Mouse (Mus musculus) heart, adult 2 months (tissue): ENCODE measurements around the gene Scgb1b20. TPM values are rescaled to one million over a fixed set of nuclear protein-coding genes. Genes with fewer than 3 reads are reported as not detected.
"Not testable (repeated sequence)": the region's sequence is repeated elsewhere in the genome, so short reads cannot be mapped to it uniquely, and the experiment has no call there.

ENCODE experiments used
- DNase-seq, 2 experiments: peaks; one replicate each; pipeline ENCODE4 v3.0.0; 2021
- H3K27ac ChIP-seq: fragments of 200-600 bp; 2 replicates; pipeline ENCODE4 v1.8.1; 2022
- H3K27me3 ChIP-seq: fragments of 200-500 bp; 2 replicates; pipeline ENCODE4 v1.6.1; 2012; ENCODE audit warnings: mild to moderate bottlenecking, low read length, inconsistent platforms, mixed read lengths; ENCODE audit not compliant: control insufficient read depth, insufficient read depth
- H3K36me3 ChIP-seq: fragments of 200-500 bp; 2 replicates; pipeline ENCODE4 v1.6.1; 2012; ENCODE audit warnings: low read length, inconsistent platforms; ENCODE audit not compliant: control insufficient read depth, insufficient read depth
- H3K4me1 ChIP-seq: fragments of 200-500 bp; 2 replicates; pipeline ENCODE4 v1.6.1; 2011; ENCODE audit warnings: low read length; ENCODE audit not compliant: control insufficient read depth, insufficient read depth
- H3K4me3 ChIP-seq: fragments of 200-600 bp; 2 replicates; pipeline ENCODE4 v1.8.1; 2022
- H3K79me2 ChIP-seq: fragments of 200-500 bp; replicated peaks from 2 replicates; pipeline ENCODE4 v1.6.1; 2012; ENCODE audit warnings: mild to moderate bottlenecking, inconsistent platforms, low read length, moderate library complexity, mixed read lengths; ENCODE audit not compliant: control insufficient read depth, insufficient read depth
- H3K9ac ChIP-seq: fragments of 200-500 bp; 2 replicates; pipeline ENCODE4 v1.6.1; 2012; ENCODE audit warnings: low read depth, mild to moderate bottlenecking, control low read depth, inconsistent platforms, low read length, mixed read lengths
- CTCF ChIP-seq: fragments of 200-600 bp; IDR thresholded peaks from 2 replicates; pipeline ENCODE4 v1.8.1; 2022; ENCODE audit warnings: antibody characterized with exemption, mild to moderate bottlenecking, moderate library complexity
- EP300 ChIP-seq: fragments of 200-500 bp; IDR thresholded peaks from 2 replicates; pipeline ENCODE4 v1.6.1; 2011; ENCODE audit warnings: low read depth, low read length, control low read depth; ENCODE audit not compliant: insufficient read depth
- POLR2A ChIP-seq: fragments of 200-500 bp; IDR thresholded peaks from 2 replicates; pipeline ENCODE4 v1.6.1; 2011; ENCODE audit warnings: mild to moderate bottlenecking, low read depth, low read length, control low read depth; ENCODE audit not compliant: insufficient read depth
- WGBS: fragments of 180-500 bp; shearing (Covaris S2); methylation state at CpG from one replicate; pipeline ENCODE4 v1.1.7; 2018; 5-methylcytosine and 5-hydroxymethylcytosine counted together
- intact Hi-C: fragments of 180-260 bp; cut with DNase I; formaldehyde crosslinking; loops from one replicate; pipeline ENCODE4 v1.15.1; 2025
- long read RNA-seq: library from polyadenylated mRNA; stranded (forward); transcript quantifications from one replicate; pipeline ENCODE4 v2.0.0, GENCODE M21; 2021
- polyA plus RNA-seq: library from polyadenylated mRNA; depleted of rRNA; stranded (reverse); fragments of >200 nt; gene quantifications from 2 replicates; pipeline ENCODE4 v1.2.3, GENCODE M21; 2012; rRNA removed
- total RNA-seq, 2 experiments: library from RNA; stranded (reverse); gene quantifications; 2 replicates each; pipeline ENCODE4 v1.2.3; 2021

Gene Scgb1b20
- total RNA-seq: not detected
- polyA plus RNA-seq: not detected in 2 replicates
- long read RNA-seq: 0 reads

DNA sequence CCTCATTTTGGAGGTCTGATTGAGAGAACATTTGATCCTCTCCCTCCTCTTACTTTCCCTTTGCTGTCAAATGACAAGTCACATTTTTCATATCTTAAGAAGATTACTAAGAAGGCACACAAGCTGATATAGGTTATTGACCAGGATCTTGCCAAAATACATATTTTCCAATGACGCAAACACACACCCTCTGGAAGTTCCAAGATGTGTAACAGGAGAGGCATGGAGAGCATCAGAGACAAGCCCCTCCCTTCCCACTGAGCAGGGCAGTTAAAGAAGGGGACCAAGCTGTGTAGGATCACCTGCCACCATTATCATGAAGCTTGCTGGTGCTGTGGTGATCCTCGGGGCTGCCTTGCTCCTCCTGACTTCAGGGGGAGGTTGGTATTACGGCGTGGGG lies at the start of gene Scgb1b20:
Gene Scgb1b20 (plus strand): TSS at position 301 of the 400 bp plus-strand sequence.
- H3K4me1 ChIP-seq, H3K27ac ChIP-seq, H3K36me3 ChIP-seq, DNase-seq, H3K79me2 ChIP-seq, H3K9ac ChIP-seq, H3K4me3 ChIP-seq, H3K27me3 ChIP-seq, intact Hi-C loops: not testable (repeated sequence)
- WGBS: 67% methylated on average over 4 of the region's 4 CpGs

- H3K27ac ChIP-seq, H3K27me3 ChIP-seq, H3K79me2 ChIP-seq, H3K36me3 ChIP-seq, intact Hi-C loops, H3K4me3 ChIP-seq, H3K9ac ChIP-seq, DNase-seq, H3K4me1 ChIP-seq: not testable (repeated sequence)
- 70% methylated on average over 2 of the region's 2 CpGs for WGBS
Measured at GRCm38 (mm10) chr7:33366222-33366621, 6.8 kb upstream of the Scgb1b20 start, which contains the start of gene Scgb2b20. Scgb2b20 (minus strand) TSS chr7:33366322.

- H3K9ac ChIP-seq, H3K27me3 ChIP-seq, DNase-seq, H3K4me1 ChIP-seq, H3K4me3 ChIP-seq, H3K36me3 ChIP-seq, intact Hi-C loops, H3K79me2 ChIP-seq, H3K27ac ChIP-seq: not testable (repeated sequence)
Measured at GRCm38 (mm10) chr7:33399749-33400148, 26.7 kb downstream of the Scgb1b20 start.

- 59% methylated on average over 1 of the region's 1 CpGs for WGBS
Measured at GRCm38 (mm10) chr7:33401650-33402049, 28.6 kb downstream of the Scgb1b20 start.

DNA sequence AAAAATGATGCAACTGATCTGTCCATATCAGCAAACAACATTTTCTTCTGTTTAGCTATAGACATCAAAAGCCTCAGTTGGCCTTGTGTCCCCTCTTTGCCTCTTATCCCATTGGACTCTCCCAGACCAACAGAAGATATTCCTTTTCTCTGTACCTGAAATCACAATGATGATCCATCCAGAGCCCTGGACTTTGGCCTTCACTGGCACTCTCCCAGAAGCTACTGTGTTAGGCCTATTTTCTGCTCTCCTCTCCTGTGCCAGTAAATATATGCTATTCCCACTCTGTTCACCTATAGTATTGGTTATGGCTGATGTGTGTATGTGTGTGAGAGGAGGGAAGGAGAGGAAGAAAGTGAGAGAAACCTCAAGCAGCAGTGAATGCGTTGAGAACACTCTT lies 36.6 kb downstream of the Scgb1b20 start:
- H3K27ac ChIP-seq, H3K4me1 ChIP-seq, H3K9ac ChIP-seq, DNase-seq, H3K36me3 ChIP-seq, H3K27me3 ChIP-seq, H3K4me3 ChIP-seq, intact Hi-C loops, H3K79me2 ChIP-seq: not testable (repeated sequence)
- 28% methylated on average over 1 of the region's 1 CpGs for WGBS

More at GRCm38 (mm10) chr7:33401650-33402049, 28.6 kb downstream of the Scgb1b20 start:
- H3K4me1 ChIP-seq: no peaks in the 10 kb centered on the region
- no peak overlapping the region for H3K4me3 ChIP-seq
- no peaks in the 10 kb centered on the region for H3K79me2 ChIP-seq
- no peak for DNase-seq
- intact Hi-C loops: no loop called here
- no peak overlapping the region for H3K9ac ChIP-seq
- TF ChIP-seq POLR2A (no peak), CTCF (no peak), EP300 (no peak)
- no peak overlapping the region for H3K27ac ChIP-seq
- H3K36me3 ChIP-seq: no peaks in the 10 kb centered on the region
- H3K27me3 ChIP-seq: no peaks in the 10 kb centered on the region

Other genes with a start within 250 kb of the Scgb1b20 start
- not detected for gene Scgb2b18, start 199.4 kb upstream of the Scgb1b20 start, total RNA-seq
- not detected in 2 replicates for gene Scgb2b18, start 199.4 kb upstream of the Scgb1b20 start, polyA plus RNA-seq
- not detected for gene Scgb1b18, start 187.7 kb upstream of the Scgb1b20 start, total RNA-seq
- not detected in 2 replicates for gene Scgb1b18, start 187.7 kb upstream of the Scgb1b20 start, polyA plus RNA-seq
- not detected for gene Scgb2b19, start 92.9 kb upstream of the Scgb1b20 start, total RNA-seq
- gene Scgb2b19, start 92.9 kb upstream of the Scgb1b20 start, polyA plus RNA-seq: not detected in 2 replicates
- not detected for gene Scgb1b19, start 85.9 kb upstream of the Scgb1b20 start, total RNA-seq
- not detected in 2 replicates for gene Scgb1b19, start 85.9 kb upstream of the Scgb1b20 start, polyA plus RNA-seq
- gene Scgb2b20, start 6.9 kb upstream of the Scgb1b20 start, total RNA-seq: not detected
- gene Scgb2b20, start 6.9 kb upstream of the Scgb1b20 start, polyA plus RNA-seq: not detected in 2 replicates
- not detected for gene Scgb2b21, start 147.2 kb downstream of the Scgb1b20 start, total RNA-seq
- gene Scgb2b21, start 147.2 kb downstream of the Scgb1b20 start, polyA plus RNA-seq: not detected in 2 replicates